Mouse (Mus musculus) gastrocnemius, postnatal 25 days (tissue): ENCODE results near the gene Tead1. TPM values are rescaled to one million over a fixed set of nuclear protein-coding genes. Genes with fewer than 3 reads are reported as not detected.

Experiments
- DNase-seq: peaks from one replicate; pipeline ENCODE4 v3.0.0; 2022
- total RNA-seq, 2 experiments: library from RNA; stranded (reverse); gene quantifications; 1 replicate in 1 of 2; 2 replicates in 1 of 2; pipeline ENCODE4 v1.2.3; 2021

The Tead1 gene
- total RNA-seq, 2 experiments from 2014 or later: 159 to 210 TPM

DNA sequence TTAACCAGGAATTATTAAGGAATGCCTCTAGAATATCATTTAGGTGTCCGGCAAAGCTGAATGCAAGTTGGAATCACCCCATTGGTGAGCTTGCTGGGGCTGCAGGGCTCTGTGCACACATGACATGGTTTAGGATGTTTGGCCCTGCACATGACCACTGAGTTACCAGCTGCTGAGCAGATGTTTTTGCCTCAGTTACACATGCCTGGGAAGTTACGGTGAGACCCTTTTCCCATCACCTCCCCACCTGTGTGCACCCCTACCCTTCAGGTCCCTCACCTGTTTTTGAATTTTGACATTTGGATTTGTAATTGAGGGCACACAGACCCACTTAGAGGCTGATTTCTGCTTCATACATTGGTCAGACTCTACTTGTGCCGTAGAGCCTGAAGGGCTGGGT is 6.9 kb downstream of the Tead1 start:
- no peak for DNase-seq

- DNase-seq: no peak
These were observed 7.5 kb downstream of the Tead1 start for GRCm38 (mm10) chr7:112686586-112686985.

- no peak for DNase-seq
These were observed 9.4 kb downstream of the Tead1 start for GRCm38 (mm10) chr7:112688425-112689001.

DNA sequence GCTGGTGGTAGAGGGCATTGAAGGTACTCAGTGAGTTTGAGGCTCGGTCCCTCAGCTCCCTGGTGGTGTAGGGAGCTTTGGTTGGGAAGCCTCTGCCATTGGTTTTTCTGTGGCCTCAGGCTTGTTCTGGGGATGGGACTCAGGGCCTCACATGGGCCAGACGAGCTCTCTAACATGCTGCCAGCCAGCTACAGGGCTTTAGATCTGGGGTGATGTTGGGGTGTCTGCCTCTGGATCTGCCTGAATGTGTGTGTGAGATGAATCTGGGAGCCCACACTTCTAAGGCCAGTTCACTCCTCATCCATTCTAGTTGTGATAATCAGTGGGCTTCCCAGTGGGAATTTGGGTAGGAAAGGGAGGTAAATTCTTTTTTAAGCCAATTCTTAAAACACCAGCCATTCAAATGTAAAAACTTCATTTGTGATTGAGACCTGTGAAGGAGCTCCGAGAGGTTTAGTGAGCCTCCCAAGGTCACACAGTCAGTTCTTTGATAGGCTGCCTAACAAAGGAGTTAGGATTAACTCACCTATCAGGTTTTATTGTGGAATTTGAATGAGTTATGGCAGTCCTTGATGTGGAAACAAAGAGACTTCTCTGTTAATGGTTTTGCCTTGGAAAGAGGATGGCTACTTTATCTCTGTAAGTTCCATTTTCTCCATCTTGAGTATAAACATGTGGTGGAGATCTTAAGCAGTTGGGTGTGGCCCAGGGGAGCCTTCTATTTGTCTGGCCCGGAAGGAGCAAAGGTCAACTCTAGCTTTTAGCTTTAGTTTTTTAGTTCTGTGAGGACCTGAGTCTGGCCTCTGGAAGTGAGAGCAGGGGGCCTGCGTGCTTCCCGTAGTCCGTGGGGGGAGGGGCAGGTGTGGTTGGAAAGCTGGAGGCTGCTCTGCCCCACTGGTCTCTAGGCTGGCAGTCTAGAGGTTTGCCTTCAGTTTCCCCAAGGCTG is 12.0 kb downstream of the Tead1 start:
- DNase-seq: no peak

- DNase-seq: no peak
These were observed 14.4 kb downstream of the Tead1 start for GRCm38 (mm10) chr7:112693566-112693965.

GRCm38 (mm10) chr7:112696777-112697161 is 17.7 kb downstream of the Tead1 start:
- DNase-seq: no peak

- peak; percentile 52 for DNase-seq
These were observed 18.2 kb downstream of the Tead1 start for GRCm38 (mm10) chr7:112697162-112697841.

DNA sequence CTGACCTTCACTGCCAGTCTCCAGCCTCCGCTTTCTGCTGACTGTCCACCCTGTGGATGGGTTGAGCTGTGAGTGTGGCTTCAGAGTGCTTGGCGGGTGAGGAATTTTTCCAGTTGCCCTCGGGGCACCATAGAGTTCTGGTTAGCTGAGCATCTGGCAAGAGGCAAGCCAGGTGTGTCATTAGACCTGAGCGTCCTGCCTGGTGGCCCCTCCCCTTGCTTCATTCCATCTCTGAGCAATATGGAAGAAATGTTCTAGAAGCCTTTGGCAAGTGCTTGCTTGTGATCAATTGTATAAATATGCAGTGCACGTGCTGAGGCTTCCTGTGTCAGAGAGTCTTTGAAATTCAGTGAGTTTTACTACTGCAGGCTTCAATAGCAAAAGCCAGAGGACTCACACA is 21.0 kb downstream of the Tead1 start:
- DNase-seq: no peak

DNA sequence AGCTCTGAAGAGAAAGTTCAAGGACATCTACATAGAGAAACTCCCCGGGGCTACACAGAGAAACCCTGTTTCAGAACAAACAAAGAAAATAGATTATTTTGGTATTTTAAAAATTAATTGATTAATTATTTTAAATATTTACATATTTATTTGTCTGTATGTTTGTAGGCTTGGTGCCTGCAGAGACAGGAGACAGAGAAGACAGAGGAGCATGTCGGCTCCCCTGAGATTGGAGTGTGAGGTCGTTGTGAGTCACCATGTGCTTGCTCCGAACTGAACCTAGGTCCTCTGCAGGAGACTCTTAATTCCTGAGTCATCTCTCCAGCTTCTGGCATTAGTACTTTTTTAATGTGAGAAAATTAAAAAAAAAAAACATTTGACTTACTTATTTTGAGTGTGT is 24.2 kb downstream of the Tead1 start:
- DNase-seq: no peak

DNA sequence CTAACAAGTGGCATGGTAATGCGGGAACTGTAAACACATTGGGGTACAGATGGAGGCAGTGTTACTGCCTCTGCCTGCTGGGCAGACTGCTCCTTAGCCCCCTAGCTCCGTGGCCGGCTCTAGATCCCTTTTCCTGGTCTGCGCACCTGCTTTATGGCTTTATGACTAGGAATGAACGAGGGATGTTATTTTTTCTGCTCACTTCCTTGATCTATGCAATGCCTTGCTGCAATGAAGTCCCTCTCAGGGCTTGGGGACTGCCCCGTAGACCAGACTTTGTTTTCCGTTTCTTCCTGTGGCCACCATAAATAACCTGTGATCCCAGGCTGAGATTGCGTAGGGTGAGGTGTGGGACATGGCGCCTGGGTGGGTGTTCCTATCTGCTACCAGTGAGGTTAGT is 26.8 kb downstream of the Tead1 start:
- DNase-seq: no peak

DNA sequence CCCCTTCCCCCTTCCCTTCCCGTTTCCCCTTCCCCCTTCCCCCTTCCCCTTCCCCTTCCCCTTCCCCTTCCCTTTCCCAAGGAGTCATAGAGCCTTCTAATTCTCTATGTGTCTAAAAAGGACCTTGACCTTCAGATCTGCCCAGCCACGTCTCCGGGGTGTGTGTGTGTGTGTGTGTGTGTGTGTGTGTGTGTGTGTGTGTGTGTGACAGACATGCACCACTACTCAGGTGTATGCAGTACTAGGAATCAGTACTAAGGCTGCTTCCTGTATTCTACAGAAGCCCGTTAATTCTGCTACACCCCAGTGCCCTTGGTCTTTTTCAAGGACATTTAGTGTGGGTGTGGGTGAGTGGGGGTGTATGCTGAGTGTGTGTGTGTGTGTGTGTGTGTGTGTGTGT is 27.6 kb downstream of the Tead1 start:
- no peak for DNase-seq

DNA sequence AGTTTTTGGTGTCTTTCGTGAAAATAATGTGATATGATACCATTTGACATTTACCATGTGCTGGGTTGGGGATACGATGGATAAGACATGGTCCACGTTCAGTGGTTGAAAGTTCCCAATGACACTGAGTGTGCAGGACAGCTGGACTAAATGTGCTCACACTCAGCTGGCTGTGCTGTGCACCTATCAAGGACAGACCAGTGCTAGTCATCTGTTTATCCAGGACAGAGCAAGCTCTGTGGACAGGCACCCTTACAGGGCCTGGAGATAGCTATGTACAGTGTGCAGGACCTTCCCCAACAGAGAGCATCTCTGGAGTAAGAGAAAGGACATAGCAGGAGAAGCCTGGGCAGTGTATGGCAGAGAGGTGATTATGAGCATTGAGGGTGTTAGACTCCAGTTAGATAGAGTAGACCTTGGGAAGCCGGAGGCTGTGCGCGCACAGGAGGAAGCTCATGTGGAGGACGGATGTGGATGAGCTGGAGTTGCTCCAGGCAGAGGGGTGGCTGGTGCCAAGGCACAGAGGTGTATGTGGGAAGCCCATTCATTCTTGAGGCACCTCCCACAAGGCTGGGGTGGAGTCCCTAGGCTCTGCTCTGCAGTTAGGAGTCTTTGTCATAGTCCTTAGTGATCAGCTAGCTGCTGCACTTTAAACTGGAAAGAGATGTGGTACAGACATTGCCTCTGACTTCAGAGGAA is 31.4 kb downstream of the Tead1 start:
- DNase-seq: no peak

GRCm38 (mm10) chr7:112711977-112712376 is 32.9 kb downstream of the Tead1 start:
- no peak for DNase-seq

DNA sequence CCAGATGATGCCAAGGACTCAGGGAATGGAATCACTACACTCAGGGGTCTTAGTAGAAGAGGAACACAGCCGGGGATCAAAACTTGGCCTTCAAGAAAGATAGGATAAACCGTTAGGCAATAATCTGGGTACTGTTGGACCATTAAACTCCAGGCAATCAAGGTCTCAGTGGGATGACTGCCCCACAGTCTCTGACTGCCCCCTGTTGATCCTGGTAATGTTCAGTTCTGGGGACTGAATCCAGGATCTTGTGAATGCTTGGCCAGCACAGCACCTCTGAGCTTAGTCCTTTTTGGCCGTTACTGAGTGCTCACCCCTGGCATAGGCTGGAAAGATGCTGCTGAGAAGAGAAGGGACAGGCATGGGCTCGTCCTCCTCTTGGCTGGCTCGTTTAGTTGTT is 34.4 kb downstream of the Tead1 start:
- DNase-seq: no peak

GRCm38 (mm10) chr7:112714783-112715182 is 35.7 kb downstream of the Tead1 start:
- no peak for DNase-seq

- no peak for DNase-seq
These were observed 37.6 kb downstream of the Tead1 start for GRCm38 (mm10) chr7:112716701-112717100.

DNA sequence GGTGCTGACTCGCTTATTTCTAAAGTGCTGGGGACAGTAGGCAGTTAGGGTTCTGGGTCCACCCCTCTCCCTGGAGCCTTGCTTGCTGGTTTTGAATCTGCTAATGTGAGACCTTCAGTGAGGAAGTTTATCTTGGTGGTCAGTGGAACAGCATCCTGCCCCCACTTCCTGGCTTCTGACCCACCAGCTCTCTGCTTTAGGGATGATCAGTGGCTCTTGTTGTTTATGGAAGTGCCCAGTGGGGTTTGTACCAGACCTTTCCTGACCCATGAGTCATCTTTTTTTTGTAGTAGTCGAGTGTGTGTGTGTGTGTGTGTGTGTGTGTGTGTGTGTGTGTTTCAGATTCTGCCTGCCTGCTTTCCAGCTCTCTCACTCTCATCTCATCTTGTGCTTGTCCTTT is 38.6 kb downstream of the Tead1 start:
- no peak for DNase-seq

- DNase-seq: no peak
These were observed 40.5 kb downstream of the Tead1 start for GRCm38 (mm10) chr7:112719394-112720142.

- no peak for DNase-seq
These were observed 41.2 kb downstream of the Tead1 start for GRCm38 (mm10) chr7:112720143-112720988.

GRCm38 (mm10) chr7:112720989-112721337 is 41.8 kb downstream of the Tead1 start:
- no peak for DNase-seq

DNA sequence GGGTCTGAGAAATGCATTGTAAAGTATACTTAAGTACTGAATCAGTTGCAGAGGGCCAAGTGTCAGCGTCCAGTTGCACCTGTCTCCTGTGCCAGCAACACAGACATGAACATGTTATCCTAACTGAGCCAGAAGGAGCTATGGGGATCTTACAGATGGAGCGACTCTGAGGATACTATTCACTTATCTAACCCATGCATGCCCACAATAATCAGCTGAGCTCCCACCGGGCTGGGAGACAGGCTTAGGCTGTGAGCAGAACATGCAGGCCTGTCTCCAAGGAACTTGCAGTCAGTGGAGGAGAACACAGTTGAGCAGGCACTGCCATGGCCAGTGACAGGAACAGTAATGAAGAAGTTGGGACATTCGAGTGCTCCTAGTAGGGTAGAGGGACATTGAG is 42.7 kb downstream of the Tead1 start:
- no peak for DNase-seq
